Mouse (Mus musculus) kidney, postnatal 4 days (tissue): ENCODE measurements around the gene Slc25a38.
A peak's percentile ranks its signal among the peaks of the same experiment; 100 is the strongest.

Source experiments
- DNase-seq, 2 experiments: peaks; one replicate each; pipeline ENCODE4 v3.0.0; 2021; ENCODE audit warnings: mixed read lengths in 2 of 2

The Slc25a38 gene

GRCm38 (mm10) chr9:120110211-120111018 is at the start of gene Slc25a38:
Gene Slc25a38 (plus strand): TSS chr9:120110374.
- peak; percentile 97 to 98 for DNase-seq

- DNase-seq = no peak
Measured at GRCm38 (mm10) chr9:120064317-120064716, 45.9 kb upstream of the Slc25a38 start.

GRCm38 (mm10) chr9:120067609-120068008 is 42.6 kb upstream of the Slc25a38 start:
- DNase-seq = no peak

- DNase-seq = no peak
Measured at GRCm38 (mm10) chr9:120068047-120068446, 42.1 kb upstream of the Slc25a38 start.

DNA sequence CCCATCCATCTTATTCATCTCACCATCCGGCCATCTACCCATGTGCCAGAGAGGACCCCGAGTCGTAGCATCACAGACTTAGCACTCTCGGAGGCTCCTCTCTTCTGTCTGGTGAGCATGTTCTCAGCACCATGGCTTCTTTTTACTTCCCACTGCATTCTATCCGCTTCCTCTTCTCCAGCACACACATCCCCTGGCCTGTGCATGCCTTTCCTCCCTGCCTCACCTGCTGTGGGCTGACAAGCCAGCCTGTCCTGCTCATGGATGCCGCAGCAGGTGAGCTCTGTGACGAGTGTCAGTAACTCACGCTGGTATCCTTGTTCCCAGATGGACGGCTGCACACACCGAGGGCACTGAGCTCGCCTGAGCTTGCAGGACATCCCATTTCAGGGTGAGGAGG is 40.4 kb upstream of the Slc25a38 start, which contains the start of gene Cx3cr1:
Cx3cr1 (minus strand) TSS at position 101 of the 400 bp plus-strand sequence.
- no peak for DNase-seq

DNA sequence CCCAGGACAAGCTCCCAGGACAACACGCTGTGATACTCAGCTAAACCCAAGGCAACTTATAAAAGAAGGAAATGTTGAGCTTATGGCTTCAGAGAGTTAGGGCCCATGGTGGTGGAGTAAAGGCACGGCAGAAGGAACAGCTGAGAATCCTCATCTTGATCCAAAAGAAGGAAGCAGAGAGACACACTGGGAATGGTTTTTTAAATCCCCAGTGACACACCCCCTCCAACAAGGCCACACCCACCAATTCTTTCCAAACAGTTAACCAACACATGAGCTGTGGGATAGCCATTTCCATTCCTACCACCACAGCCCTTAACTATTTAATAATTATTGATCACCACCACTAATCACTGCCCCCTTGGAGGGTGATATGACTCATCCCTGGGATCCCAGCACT is 38.9 kb upstream of the Slc25a38 start:
- peak in 1 of 2 experiments; percentile 8 for DNase-seq

- DNase-seq = peak; percentile 89 to 90
Measured at GRCm38 (mm10) chr9:120073169-120073568, 37.0 kb upstream of the Slc25a38 start.

GRCm38 (mm10) chr9:120074516-120074915 is 35.7 kb upstream of the Slc25a38 start:
- DNase-seq = no peak

DNA sequence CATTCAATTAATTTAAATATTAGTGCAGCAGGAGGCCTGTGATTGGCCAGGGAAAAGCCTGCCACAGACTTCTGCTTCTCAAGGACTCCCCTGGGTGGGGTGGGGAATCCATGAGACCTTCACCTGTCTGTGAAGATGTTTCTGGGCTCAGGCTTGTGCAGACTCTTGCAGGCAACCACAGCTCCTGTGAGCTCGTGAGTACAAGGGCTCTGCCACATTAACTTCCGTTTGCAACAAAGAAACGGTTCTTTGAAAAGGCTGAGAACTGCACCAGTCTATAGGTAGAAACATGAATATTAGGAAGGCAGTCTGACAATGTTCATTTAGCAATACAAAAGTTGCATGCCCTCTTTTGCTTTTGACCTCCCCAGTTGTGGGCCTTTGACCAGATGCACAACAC is 31.9 kb upstream of the Slc25a38 start:
- DNase-seq = no peak

GRCm38 (mm10) chr9:120079901-120080300 is 30.3 kb upstream of the Slc25a38 start:
- DNase-seq = no peak

DNA sequence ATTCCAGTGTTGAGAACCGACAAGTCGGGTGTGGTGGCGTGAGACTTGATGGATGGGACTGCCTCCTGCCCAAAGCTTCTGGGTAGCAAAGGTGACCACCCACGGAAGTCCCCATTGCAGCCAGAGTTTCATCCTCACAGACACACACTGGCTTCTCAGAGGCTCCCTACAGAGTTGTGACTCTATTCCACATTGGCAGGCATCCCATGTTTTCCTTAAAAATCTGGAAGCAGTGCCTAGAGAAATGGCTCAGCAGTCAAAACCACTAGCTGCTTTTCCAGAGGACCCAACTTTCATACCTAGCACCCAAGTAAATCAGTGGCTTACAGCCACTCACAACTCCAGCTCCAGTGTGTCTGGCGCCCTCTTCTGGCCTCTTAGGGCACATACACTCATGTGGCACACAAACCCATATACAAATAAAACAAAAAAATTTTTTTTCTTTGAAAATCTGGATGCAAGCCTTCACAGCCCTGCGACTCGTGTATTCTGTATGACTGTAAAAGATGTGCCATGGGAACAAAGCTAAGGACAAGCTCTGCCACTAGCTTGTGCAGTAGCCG is 29.5 kb upstream of the Slc25a38 start:
- no peak for DNase-seq

- no peak for DNase-seq
Measured at GRCm38 (mm10) chr9:120081247-120081646, 28.9 kb upstream of the Slc25a38 start.

GRCm38 (mm10) chr9:120081967-120082366 is 28.2 kb upstream of the Slc25a38 start:
- DNase-seq = no peak

GRCm38 (mm10) chr9:120082691-120083090 is 27.5 kb upstream of the Slc25a38 start:
- DNase-seq = no peak

DNA sequence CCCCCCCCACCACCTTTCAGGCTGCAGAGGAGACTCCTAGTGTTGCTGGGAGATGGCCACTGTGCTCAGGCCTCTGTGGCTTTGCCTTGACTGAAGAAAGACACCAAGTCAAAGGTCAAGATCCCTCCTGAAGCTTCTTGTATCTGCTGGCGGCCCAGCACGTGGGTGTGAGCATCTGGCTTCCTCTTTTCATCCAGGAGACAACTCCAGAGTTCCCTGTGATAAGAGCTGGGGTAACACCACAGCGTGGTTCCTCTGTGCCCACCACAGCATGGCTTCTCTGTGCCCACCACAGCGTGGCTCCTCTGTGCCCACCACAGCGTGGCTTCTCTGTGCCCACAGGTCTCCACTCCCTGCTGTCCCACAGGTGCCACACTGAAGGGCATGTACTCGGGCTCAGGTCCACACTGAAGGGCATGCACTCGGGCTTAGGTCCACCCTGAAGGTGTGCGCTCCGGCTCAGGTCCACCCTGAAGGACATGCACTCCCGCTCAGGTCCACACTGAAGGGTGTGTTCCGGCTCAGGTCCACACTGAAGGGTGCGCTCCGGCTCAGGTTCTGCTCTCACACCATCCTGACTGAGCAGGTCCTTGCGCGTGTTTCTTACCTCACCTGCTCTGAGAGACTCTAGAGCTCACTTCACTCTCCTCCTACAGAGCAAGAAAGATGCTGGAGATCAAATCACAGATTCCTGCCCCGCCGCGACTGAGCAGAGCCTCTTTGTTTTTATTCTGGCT is 26.8 kb upstream of the Slc25a38 start:
- DNase-seq = no peak

GRCm38 (mm10) chr9:120084406-120084805 is 25.8 kb upstream of the Slc25a38 start:
- no peak for DNase-seq

DNA sequence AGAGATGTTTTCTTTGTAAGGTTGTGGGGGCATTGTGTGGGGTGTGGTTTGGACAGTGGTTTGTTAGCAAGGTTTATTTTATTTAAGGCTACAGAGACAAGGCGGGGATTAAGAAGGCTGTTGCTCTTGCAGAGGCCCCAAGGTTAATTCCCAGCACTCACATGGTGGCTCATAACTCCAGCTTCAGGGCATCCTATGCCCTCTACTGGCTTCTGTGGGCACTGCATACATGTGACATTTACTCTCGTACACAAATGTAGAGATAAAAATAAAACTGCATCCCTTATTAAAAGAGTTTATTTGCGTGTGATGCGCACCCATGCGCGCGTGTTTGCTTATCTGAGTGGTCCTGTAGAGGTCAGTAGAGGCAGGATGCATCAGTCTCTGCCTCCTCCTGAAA is 21.0 kb upstream of the Slc25a38 start:
- DNase-seq = no peak

GRCm38 (mm10) chr9:120091086-120091485 is 19.1 kb upstream of the Slc25a38 start:
- no peak for DNase-seq

DNA sequence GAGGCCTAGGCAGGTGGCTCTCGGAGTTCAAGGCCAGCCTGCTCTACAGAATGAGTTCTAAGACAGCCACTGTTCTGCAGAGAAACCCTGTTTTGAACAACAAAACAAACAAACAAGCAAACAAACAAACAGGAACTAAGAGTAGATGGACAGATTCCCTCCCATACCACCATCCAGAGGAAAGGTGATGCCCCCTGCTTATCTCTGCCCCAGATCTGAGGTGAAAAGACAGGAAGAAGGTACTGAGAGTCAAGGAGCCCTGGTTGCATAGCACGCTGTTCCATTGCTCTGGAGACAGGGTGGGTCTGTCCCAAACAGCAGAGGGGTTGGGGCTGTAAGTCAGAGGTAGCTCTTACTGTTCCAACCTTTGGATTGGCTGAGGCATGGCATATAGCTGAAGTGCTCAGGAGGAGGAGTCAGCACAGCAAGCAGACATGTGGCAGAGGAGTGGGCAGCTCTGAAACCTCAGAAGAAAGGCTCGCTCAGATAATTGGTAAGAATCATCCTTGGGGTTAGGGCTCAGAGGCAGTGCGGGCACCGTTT is 18.4 kb upstream of the Slc25a38 start, which contains the start of gene Ccr8:
Ccr8 (plus strand) TSS at position 419 of the 543 bp plus-strand sequence.
- DNase-seq = no peak

DNA sequence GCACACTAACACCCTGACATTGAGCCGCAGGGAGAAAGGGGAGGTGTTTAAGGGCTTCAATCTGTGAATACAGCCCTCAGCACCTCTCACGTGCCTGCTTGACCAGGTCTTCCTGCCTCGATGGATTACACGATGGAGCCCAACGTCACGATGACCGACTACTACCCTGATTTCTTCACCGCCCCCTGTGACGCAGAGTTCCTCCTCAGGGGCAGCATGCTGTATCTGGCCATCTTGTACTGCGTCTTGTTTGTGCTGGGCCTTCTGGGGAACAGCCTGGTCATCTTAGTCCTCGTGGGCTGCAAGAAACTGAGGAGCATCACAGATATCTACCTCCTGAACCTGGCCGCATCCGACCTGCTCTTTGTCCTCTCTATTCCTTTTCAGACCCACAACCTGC is 16.5 kb upstream of the Slc25a38 start:
- no peak for DNase-seq

DNA sequence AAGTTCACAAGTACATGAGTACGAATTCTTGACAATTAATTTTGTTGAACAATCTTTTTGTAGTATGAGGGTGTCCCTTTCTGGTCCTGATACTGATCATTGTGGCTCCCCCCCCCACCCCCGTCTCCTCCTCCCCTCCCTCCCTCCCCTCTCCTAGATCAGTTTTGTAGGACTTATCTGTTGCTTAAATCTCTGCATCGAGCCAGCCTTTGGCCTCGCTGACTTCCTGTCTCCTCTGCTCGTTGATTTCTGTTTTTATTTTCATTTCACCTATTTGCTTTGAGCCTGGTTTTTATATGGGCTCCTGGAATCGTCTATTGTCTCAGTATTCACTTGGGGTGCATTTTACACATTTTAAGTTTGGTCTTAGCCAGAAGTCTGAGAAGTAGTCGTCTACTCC is 14.3 kb upstream of the Slc25a38 start:
- no peak for DNase-seq

DNA sequence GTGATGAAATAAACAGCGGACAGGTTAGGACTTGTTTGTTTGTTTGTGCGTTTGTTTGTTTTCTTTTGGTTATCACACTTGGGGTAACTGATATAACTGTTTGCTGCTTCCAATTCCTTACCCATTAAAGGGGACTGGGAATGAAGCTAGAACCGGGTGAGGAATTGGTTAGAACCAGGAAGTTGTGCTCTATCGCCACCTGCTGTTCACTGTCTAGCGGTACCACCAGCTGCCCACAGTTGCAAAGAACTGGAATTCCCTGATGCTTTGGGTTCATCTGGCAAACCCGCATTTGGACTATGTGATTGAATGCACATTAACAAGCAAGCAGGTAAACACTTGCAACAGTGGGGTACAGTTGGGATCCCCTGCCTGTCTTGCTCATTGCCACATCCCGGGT is 11.5 kb upstream of the Slc25a38 start:
- peak; percentile 83 for DNase-seq

DNA sequence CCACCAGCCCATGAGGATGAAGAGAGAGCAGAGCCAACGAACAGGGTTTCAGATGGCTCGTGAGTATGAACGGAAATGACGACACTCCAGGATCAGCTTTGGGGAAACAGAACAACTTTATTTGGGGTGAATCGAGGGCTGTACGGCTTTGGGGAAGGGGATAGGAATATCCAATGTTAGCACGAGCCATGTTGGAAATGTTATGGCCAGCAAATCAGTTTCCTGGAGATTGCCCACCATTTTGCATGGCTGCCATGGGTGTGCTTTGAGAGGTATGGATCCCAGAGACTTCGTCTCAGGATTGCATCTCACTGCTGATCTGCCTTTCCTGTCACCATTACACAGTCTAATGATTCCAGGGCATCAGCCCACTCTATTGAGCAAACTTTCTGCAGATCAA is 10.9 kb upstream of the Slc25a38 start:
- DNase-seq = no peak
